Mouse (Mus musculus): ENCODE data around the gene Plbd2. TPM values are rescaled to one million over a fixed set of nuclear protein-coding genes. Genes with fewer than 3 reads are reported as not detected.

Gene Plbd2
- total and polyA plus RNA-seq, 2 experiments from 2014 or later = 38.3 to 47.2 TPM

DNA sequence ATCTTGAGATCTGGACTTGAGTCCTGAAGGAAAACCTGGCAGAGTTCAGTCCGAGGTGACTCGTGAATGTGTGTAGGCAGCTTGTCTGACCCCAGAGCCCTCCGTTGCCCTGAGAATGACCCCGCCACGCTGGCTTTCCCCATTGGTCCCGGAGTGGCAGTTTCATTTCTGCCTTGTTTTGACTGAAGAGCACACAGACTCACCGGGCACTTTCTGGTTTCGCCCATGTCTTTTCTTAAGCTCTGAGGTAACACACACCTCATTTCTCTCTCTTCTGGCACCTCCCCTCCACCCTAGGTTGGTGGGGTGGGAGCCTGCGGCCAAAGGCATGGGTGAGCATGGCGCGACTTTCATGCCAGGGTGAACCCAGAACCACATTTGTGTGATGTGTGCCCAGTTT, 22.9 kb upstream of the Plbd2 start:
- no peaks in the 10 kb centered on the region for H3K9me3 ChIP-seq (replicated peaks; ENCODE audit: control insufficient read depth, low read length)
- 77% methylated on average over 11 of the region's 11 CpGs for WGBS
- no peaks in the 10 kb centered on the region for H3K27me3 ChIP-seq (ENCODE audit: control insufficient read depth, insufficient read depth, low read length)
- no peak overlapping the region for H3K4me2 ChIP-seq (ENCODE audit: low read depth, low read length)
- H3K4me1 ChIP-seq (ENCODE audit: control insufficient read depth, insufficient read depth) = no peaks in the 10 kb centered on the region
- no peak overlapping the region for H3K27ac ChIP-seq (ENCODE audit: low read depth)
- no peak for DNase-seq (ENCODE audit: low spot score)
- TF ChIP-seq CTCF (IDR thresholded peaks at IDR 0.05; ENCODE audit: low read depth) (no peak), EP300 (IDR thresholded peaks at IDR 0.05; ENCODE audit: low read depth) (no peak)
- no peak overlapping the region for H3K9ac ChIP-seq (replicated peaks; ENCODE audit: low read depth, low read length)
- no peak for ATAC-seq (ENCODE audit: insufficient read depth, low read depth)
- H3K4me3 ChIP-seq (ENCODE audit: low read depth, low read length) = no peak overlapping the region
- H3K36me3 ChIP-seq (replicated peaks; ENCODE audit: control insufficient read depth, insufficient read depth, low read length) = 0 out of 2 replicates have a peak, but pooled peaks cover 7% of the 10 kb centered on the region

DNA sequence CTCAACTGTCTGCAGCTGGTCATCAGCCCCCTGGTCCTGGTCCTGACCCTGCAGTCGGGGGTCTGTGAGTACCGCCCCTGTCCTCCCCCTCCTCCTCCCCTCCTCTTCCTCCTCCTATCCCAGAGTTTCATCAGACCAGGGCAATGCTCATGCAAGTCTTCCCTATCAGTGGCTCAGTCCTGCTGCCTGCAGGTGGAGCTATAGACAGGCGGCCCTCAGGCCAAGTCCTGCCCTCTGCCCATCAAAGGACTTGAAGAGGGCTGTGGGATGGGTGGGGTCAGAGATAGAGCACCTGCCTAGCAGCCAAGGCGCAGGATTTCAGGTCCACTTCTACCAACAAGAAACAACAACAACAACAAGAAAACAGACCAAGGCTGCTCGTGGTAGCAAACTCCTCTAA, 22.3 kb upstream of the Plbd2 start:
- no peaks in the 10 kb centered on the region for H3K4me1 ChIP-seq (ENCODE audit: control insufficient read depth, insufficient read depth)
- H3K27ac ChIP-seq (ENCODE audit: low read depth) = no peak overlapping the region
- DNase-seq (ENCODE audit: low spot score) (no peak), ATAC-seq (ENCODE audit: insufficient read depth, low read depth) (0 out of 2 replicates have a peak, but pooled peaks have one; percentile 39)
- H3K27me3 ChIP-seq (ENCODE audit: control insufficient read depth, insufficient read depth, low read length) = no peaks in the 10 kb centered on the region
- WGBS = 32% methylated on average over 5 of the region's 5 CpGs
- no peaks in the 10 kb centered on the region for H3K9me3 ChIP-seq (replicated peaks; ENCODE audit: control insufficient read depth, low read length)
- H3K4me3 ChIP-seq (ENCODE audit: low read depth, low read length) = no peak overlapping the region
- 0 out of 2 replicates have a peak, but pooled peaks cover 7% of the 10 kb centered on the region for H3K36me3 ChIP-seq (replicated peaks; ENCODE audit: control insufficient read depth, insufficient read depth, low read length)
- TF ChIP-seq CTCF (IDR thresholded peaks at IDR 0.05; ENCODE audit: low read depth) (peak; percentile 64), EP300 (IDR thresholded peaks at IDR 0.05; ENCODE audit: low read depth) (no peak)
- no peak overlapping the region for H3K4me2 ChIP-seq (ENCODE audit: low read depth, low read length)
- H3K9ac ChIP-seq (replicated peaks; ENCODE audit: low read depth, low read length) = no peak overlapping the region

DNA sequence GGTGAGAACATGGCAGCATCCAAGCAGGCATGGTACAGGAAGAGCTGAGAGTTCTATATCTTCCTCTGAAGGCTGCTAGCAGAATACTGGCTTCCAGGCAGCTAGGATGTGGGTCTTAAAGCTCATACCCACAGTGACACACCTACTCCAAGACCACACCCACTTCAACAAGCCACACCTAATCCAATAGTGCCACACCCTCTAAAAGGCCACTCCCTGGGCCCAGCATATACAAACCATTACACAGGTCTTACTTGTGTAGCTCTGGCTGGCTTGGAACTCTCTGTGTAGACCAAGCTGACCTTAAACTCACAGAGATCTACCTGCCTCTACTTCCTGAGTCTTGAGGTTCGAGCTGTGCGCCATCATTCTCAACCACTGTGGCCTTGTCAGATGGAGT, 21.3 kb upstream of the Plbd2 start:
- no peak overlapping the region for H3K4me2 ChIP-seq (ENCODE audit: low read depth, low read length)
- DNase-seq (ENCODE audit: low spot score) (no peak), ATAC-seq (ENCODE audit: insufficient read depth, low read depth) (no peak)
- H3K9ac ChIP-seq (replicated peaks; ENCODE audit: low read depth, low read length) = no peak overlapping the region
- WGBS = 85% methylated on average over 2 of the region's 2 CpGs
- no peaks in the 10 kb centered on the region for H3K4me1 ChIP-seq (ENCODE audit: control insufficient read depth, insufficient read depth)
- no peak overlapping the region for H3K27ac ChIP-seq (ENCODE audit: low read depth)
- H3K36me3 ChIP-seq (replicated peaks; ENCODE audit: control insufficient read depth, insufficient read depth, low read length) = 0 out of 2 replicates have a peak, but pooled peaks cover 7% of the 10 kb centered on the region
- no peaks in the 10 kb centered on the region for H3K9me3 ChIP-seq (replicated peaks; ENCODE audit: control insufficient read depth, low read length)
- no peak overlapping the region for H3K4me3 ChIP-seq (ENCODE audit: low read depth, low read length)
- TF ChIP-seq EP300 (IDR thresholded peaks at IDR 0.05; ENCODE audit: low read depth) (no peak), CTCF (IDR thresholded peaks at IDR 0.05; ENCODE audit: low read depth) (no peak)
- no peaks in the 10 kb centered on the region for H3K27me3 ChIP-seq (ENCODE audit: control insufficient read depth, insufficient read depth, low read length)

DNA sequence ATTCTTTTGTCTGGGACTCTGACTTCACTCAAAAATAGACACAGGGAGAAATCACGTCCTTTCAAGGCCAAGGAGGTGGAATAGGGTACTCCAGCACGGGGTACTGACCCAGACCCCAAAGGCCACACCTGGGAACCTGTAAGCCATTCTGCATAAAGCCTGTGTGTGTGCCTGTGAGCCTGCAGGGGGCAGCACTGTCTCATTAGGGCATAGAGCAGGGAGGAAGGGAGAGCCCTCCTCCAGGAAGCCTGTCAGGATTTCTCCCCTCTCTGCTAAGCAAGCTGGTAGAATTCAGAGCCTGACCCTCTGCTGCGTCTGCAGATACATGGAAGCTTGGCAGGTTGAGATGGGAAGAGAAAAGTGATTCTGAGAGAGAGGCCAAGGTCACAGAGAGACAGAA, 19.2 kb upstream of the Plbd2 start:
- Histone ChIP-seq H3K4me1 (ENCODE audit: control insufficient read depth, insufficient read depth) (no peaks in the 10 kb centered on the region), H3K4me2 (ENCODE audit: low read depth, low read length) (no peak overlapping the region), H3K9me3 (replicated peaks; ENCODE audit: control insufficient read depth, low read length) (no peaks in the 10 kb centered on the region), H3K9ac (replicated peaks; ENCODE audit: low read depth, low read length) (no peak overlapping the region), H3K4me3 (ENCODE audit: low read depth, low read length) (no peak overlapping the region), H3K27me3 (ENCODE audit: control insufficient read depth, insufficient read depth, low read length) (no peaks in the 10 kb centered on the region), H3K36me3 (replicated peaks; ENCODE audit: control insufficient read depth, insufficient read depth, low read length) (0 out of 2 replicates have a peak, but pooled peaks cover 7% of the 10 kb centered on the region), H3K27ac (ENCODE audit: low read depth) (no peak overlapping the region)
- DNase-seq (ENCODE audit: low spot score) (no peak), ATAC-seq (ENCODE audit: insufficient read depth, low read depth) (no peak)
- TF ChIP-seq CTCF (IDR thresholded peaks at IDR 0.05; ENCODE audit: low read depth) = peak; percentile 48
- TF ChIP-seq EP300 (IDR thresholded peaks at IDR 0.05; ENCODE audit: low read depth) = no peak
- WGBS = 66% methylated on average over 3 of the region's 3 CpGs

DNA sequence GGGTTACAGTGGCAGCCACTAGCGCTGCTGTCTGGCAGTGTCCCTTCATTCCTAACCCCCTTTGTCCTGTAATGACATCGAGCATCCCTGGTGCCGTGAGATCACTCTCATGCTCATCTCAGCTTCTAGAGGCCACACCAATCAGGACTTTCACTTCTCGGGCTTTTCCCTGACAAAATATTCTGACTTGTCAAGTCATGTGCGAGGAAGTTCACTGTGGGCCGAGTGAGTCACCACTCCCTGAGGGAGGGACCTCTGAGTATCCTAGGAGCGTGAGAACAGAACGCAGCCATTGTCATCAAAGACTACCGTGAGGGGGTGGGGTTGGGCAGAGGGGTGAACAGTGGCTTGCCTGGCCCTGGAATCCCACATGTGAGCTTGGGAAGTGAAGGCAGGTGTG, 14.1 kb upstream of the Plbd2 start:
- Histone ChIP-seq H3K9me3 (replicated peaks; ENCODE audit: control insufficient read depth, low read length) (no peaks in the 10 kb centered on the region), H3K4me1 (ENCODE audit: control insufficient read depth, insufficient read depth) (peaks cover 16% of the 10 kb centered on the region), H3K9ac (replicated peaks; ENCODE audit: low read depth, low read length) (no peak overlapping the region), H3K4me2 (ENCODE audit: low read depth, low read length) (no peak overlapping the region), H3K36me3 (replicated peaks; ENCODE audit: control insufficient read depth, insufficient read depth, low read length) (no peaks in the 10 kb centered on the region), H3K27ac (ENCODE audit: low read depth) (peak overlapping the region; percentile 53), H3K27me3 (ENCODE audit: control insufficient read depth, insufficient read depth, low read length) (no peaks in the 10 kb centered on the region), H3K4me3 (ENCODE audit: low read depth, low read length) (no peak overlapping the region)
- 46% methylated on average over 9 of the region's 9 CpGs for WGBS
- TF ChIP-seq CTCF (IDR thresholded peaks at IDR 0.05; ENCODE audit: low read depth) = no peak
- TF ChIP-seq EP300 (IDR thresholded peaks at IDR 0.05; ENCODE audit: low read depth) = no peak
- DNase-seq (ENCODE audit: low spot score) = peak; percentile 28
- ATAC-seq (ENCODE audit: insufficient read depth, low read depth) = peak; percentile 50
